22 mouse cellular contexts compared by ENCODE assay signal in genomic region chr11:116808811-116809395, GRCm38 (mm10). TPM values are rescaled to one million over a fixed set of nuclear protein-coding genes. Genes with fewer than 3 reads are reported as not detected.
A peak's percentile ranks its signal among the peaks of the same experiment; 100 is the strongest.
DNase-seq lines count a peak whose midpoint lies in the region; ATAC-seq lines count a peak whose summit lies in the region.
"Had no signal": no experiment of that assay in that cellular context is flagged by ENCODE, and none has a peak within 500 bp of the region (broad histone marks: within the 10 kb centered on the region; RNA-seq: fewer than 3 reads in every experiment).

No protein-coding gene starts in this region.

- H3K36me3 ChIP-seq in heart, embryonic 13.5 days = peaks cover 3% of the 10 kb centered on the region; the same call in 1 of the 2 replicates
- no peaks in the 10 kb centered on the region for H3K36me3 ChIP-seq in midbrain, embryonic 15.5 days (replicated peaks)
- no peaks in the 10 kb centered on the region for H3K36me3 ChIP-seq in midbrain, embryonic 11.5 days (ENCODE audit: control insufficient read depth, insufficient read depth, low read length)
- H3K36me3 ChIP-seq in hindbrain, embryonic 16.5 days (ENCODE audit: control insufficient read depth, insufficient read depth, low read length) = no peaks in the 10 kb centered on the region
- H3K36me3 ChIP-seq: embryonic facial prominence, embryonic 12.5 days; lung, embryonic 15.5 days; stomach, embryonic 15.5 days had no signal

- H3K27me3 ChIP-seq in heart, embryonic 13.5 days (replicated peaks) = peaks cover 6% of the 10 kb centered on the region; the same call in 1 of the 2 replicates
- H3K27me3 ChIP-seq in midbrain, embryonic 15.5 days (replicated peaks) = no peaks in the 10 kb centered on the region
- H3K27me3 ChIP-seq in midbrain, embryonic 11.5 days (ENCODE audit: control insufficient read depth, insufficient read depth, low read length) = no peaks in the 10 kb centered on the region
- no peaks in the 10 kb centered on the region for H3K27me3 ChIP-seq in hindbrain, embryonic 16.5 days (replicated peaks; ENCODE audit: control insufficient read depth, insufficient read depth, low read length)
- H3K27me3 ChIP-seq: lung, embryonic 15.5 days; Patski; stomach, embryonic 15.5 days had no signal

- H3K9me3 ChIP-seq in heart, embryonic 13.5 days = no peaks in the 10 kb centered on the region
- no peaks in the 10 kb centered on the region for H3K9me3 ChIP-seq in midbrain, embryonic 15.5 days
- no peaks in the 10 kb centered on the region for H3K9me3 ChIP-seq in midbrain, embryonic 11.5 days (ENCODE audit: control insufficient read depth, low read length)
- H3K9me3 ChIP-seq in hindbrain, embryonic 16.5 days (ENCODE audit: control insufficient read depth, low read length) = no peaks in the 10 kb centered on the region
- H3K9me3 ChIP-seq: embryonic facial prominence, embryonic 12.5 days; lung, embryonic 15.5 days; stomach, embryonic 15.5 days had no signal

- peaks cover 51% of the 10 kb centered on the region for H3K4me1 ChIP-seq in heart, embryonic 13.5 days
- peaks cover 53% of the 10 kb centered on the region for H3K4me1 ChIP-seq in midbrain, embryonic 15.5 days
- H3K4me1 ChIP-seq in midbrain, embryonic 11.5 days (ENCODE audit: control insufficient read depth, insufficient read depth, low read length) = peaks cover 36% of the 10 kb centered on the region
- peaks cover 45% of the 10 kb centered on the region for H3K4me1 ChIP-seq in hindbrain, embryonic 16.5 days (ENCODE audit: control insufficient read depth, insufficient read depth, low read depth, low read length)

- no peak overlapping the region for H3K27ac ChIP-seq in heart, embryonic 13.5 days (replicated peaks)
- H3K27ac ChIP-seq in midbrain, embryonic 15.5 days = 0 out of 2 replicates have a peak overlapping the region, but pooled peaks have one; percentile 40
- H3K27ac ChIP-seq in midbrain, embryonic 11.5 days (ENCODE audit: low read depth, low read length) = no peak overlapping the region
- H3K27ac ChIP-seq in hindbrain, embryonic 16.5 days (ENCODE audit: low read depth, low read length) = peak overlapping the region; percentile 31; the same call in 1 of the 2 replicates
- H3K27ac ChIP-seq: embryonic facial prominence, embryonic 12.5 days; lung, embryonic 15.5 days; stomach, embryonic 15.5 days had no signal

- peak overlapping the region; percentile 40; the same call in 1 of the 2 replicates for H3K9ac ChIP-seq in heart, embryonic 13.5 days
- H3K9ac ChIP-seq in midbrain, embryonic 15.5 days = no peak overlapping the region
- H3K9ac ChIP-seq in midbrain, embryonic 11.5 days (ENCODE audit: low read length) = no peak overlapping the region
- H3K9ac ChIP-seq in hindbrain, embryonic 16.5 days (ENCODE audit: low read depth, low read length) = peak overlapping the region; percentile 1; the same call in 1 of the 2 replicates
- H3K9ac ChIP-seq: embryonic facial prominence, embryonic 12.5 days; lung, embryonic 15.5 days; stomach, embryonic 15.5 days had no signal

- no peak overlapping the region for H3K4me3 ChIP-seq in heart, embryonic 13.5 days
- H3K4me3 ChIP-seq in midbrain, embryonic 15.5 days = no peak overlapping the region
- no peak overlapping the region for H3K4me3 ChIP-seq in midbrain, embryonic 11.5 days (ENCODE audit: low read depth, low read length)
- no peak overlapping the region for H3K4me3 ChIP-seq in hindbrain, embryonic 16.5 days (ENCODE audit: low read length)
- H3K4me3 ChIP-seq: embryonic facial prominence, embryonic 12.5 days; lung, embryonic 15.5 days; stomach, embryonic 15.5 days had no signal

- DNase-seq in cerebellum, postnatal 10 days = peak; percentile 59 to 67
- no peak for DNase-seq in cerebellum, postnatal 4 days (ENCODE audit: low spot score in 2 of 2)
- no peak for DNase-seq in heart, adult 18-20 months
- no peak for DNase-seq in midbrain, embryonic 11.5 days (ENCODE audit: low spot score, missing footprints)
- no peak for DNase-seq in spleen, postnatal 36 days (ENCODE audit: low spot score in 2 of 2)

- 74% methylated on average over 11 of the region's 11 CpGs for WGBS in heart, embryonic 13.5 days
- WGBS in midbrain, embryonic 15.5 days = 77% methylated on average over 11 of the region's 11 CpGs
- WGBS in midbrain, embryonic 11.5 days = 77% methylated on average over 11 of the region's 11 CpGs
- 70% methylated on average over 11 of the region's 11 CpGs for WGBS in hindbrain, embryonic 16.5 days

- no peak for ATAC-seq in heart, embryonic 13.5 days (ENCODE audit: extremely low read depth, insufficient number of reproducible peaks, low FRiP score, low TSS enrichment)
- ATAC-seq in midbrain, embryonic 15.5 days (replicated peaks) = no peak
- no peak for ATAC-seq in midbrain, embryonic 11.5 days (ENCODE audit: low FRiP score)
- no peak for ATAC-seq in hindbrain, embryonic 16.5 days

- no peak overlapping the region for H3K4me2 ChIP-seq in heart, embryonic 13.5 days
- no peak overlapping the region for H3K4me2 ChIP-seq in midbrain, embryonic 15.5 days
- no peak overlapping the region for H3K4me2 ChIP-seq in midbrain, embryonic 11.5 days
- no peak overlapping the region for H3K4me2 ChIP-seq in hindbrain, embryonic 16.5 days (ENCODE audit: low read length)
- H3K4me2 ChIP-seq: embryonic facial prominence, embryonic 12.5 days; heart, embryonic 11.5 days; liver, embryonic 11.5 days; lung, embryonic 15.5 days; stomach, embryonic 15.5 days had no signal

RNA-seq across cellular contexts. Expression of gene Mxra7, which starts 18.9 kb away (rescaled TPM):
- polyA plus RNA-seq in heart, embryonic 13.5 days (2015; fragmentation: Nextera tagmentation; extraction: Ambion mirVana) = 18.4 and 19.3 TPM in 2 replicates
- 10 to 100 TPM; 14.8 to 18.7 TPM for total RNA-seq in heart, adult 18-20 months (2021)
- 25.1 and 26.9 TPM in 2 replicates for polyA plus RNA-seq in midbrain, embryonic 15.5 days (2015; fragmentation: Nextera tagmentation; extraction: Ambion mirVana)
- 27.4 and 31.6 TPM in 2 replicates for polyA plus RNA-seq in midbrain, embryonic 11.5 days (2014; fragmentation: Nextera tagmentation; extraction: Ambion mirVana)
- polyA plus RNA-seq in hindbrain, embryonic 16.5 days (2015; fragmentation: Nextera tagmentation; extraction: Ambion mirVana) = 33.7 and 37.7 TPM in 2 replicates
- total RNA-seq: CH12.LX; megakaryocyte, adult 5-6 weeks had no signal

RNA-seq across cellular contexts. Expression of gene St6galnac1, which starts 33.6 kb away (rescaled TPM):
- not detected in 2 replicates for polyA plus RNA-seq in heart, embryonic 13.5 days (2015; fragmentation: Nextera tagmentation; extraction: Ambion mirVana)
- not detected for total RNA-seq in heart, adult 18-20 months (2021)
- not detected in 2 replicates for polyA plus RNA-seq in midbrain, embryonic 15.5 days (2015; fragmentation: Nextera tagmentation; extraction: Ambion mirVana)
- polyA plus RNA-seq in midbrain, embryonic 11.5 days (2014; fragmentation: Nextera tagmentation; extraction: Ambion mirVana) = not detected in 2 replicates
- not detected in 2 replicates for polyA plus RNA-seq in hindbrain, embryonic 16.5 days (2015; fragmentation: Nextera tagmentation; extraction: Ambion mirVana)
- total RNA-seq: CH12.LX; common myeloid progenitor, adult 5-6 weeks; gastrocnemius, postnatal 10 days; hematopoietic stem cell, adult 5-6 weeks; layer of hippocampus, postnatal 36 days; left cerebral cortex, postnatal 4 days; megakaryocyte, adult 5-6 weeks had no signal
- polyA plus RNA-seq: embryonic facial prominence, embryonic 12.5 days; heart, embryonic 11.5 days; large intestine, adult 2 months; liver, embryonic 11.5 days; lung, embryonic 15.5 days; Patski; stomach, embryonic 15.5 days had no signal

RNA-seq across cellular contexts. Expression of gene Mettl23, which starts 34.2 kb away (rescaled TPM):
- 63.8 and 68.8 TPM in 2 replicates for polyA plus RNA-seq in heart, embryonic 13.5 days (2015; fragmentation: Nextera tagmentation; extraction: Ambion mirVana)
- total RNA-seq in heart, adult 18-20 months (2021) = 10 to 100 TPM; 38.3 to 46.4 TPM
- polyA plus RNA-seq in midbrain, embryonic 15.5 days (2015; fragmentation: Nextera tagmentation; extraction: Ambion mirVana) = 63.9 and 64.6 TPM in 2 replicates
- polyA plus RNA-seq in midbrain, embryonic 11.5 days (2014; fragmentation: Nextera tagmentation; extraction: Ambion mirVana) = 72.5 and 76.2 TPM in 2 replicates
- polyA plus RNA-seq in hindbrain, embryonic 16.5 days (2015; fragmentation: Nextera tagmentation; extraction: Ambion mirVana) = 62.6 and 62.8 TPM in 2 replicates

RNA-seq across cellular contexts. Expression of gene Jmjd6, which starts 34.3 kb away (rescaled TPM):
- 61.7 and 75.3 TPM in 2 replicates for polyA plus RNA-seq in heart, embryonic 13.5 days (2015; fragmentation: Nextera tagmentation; extraction: Ambion mirVana)
- 10 to 100 TPM; 37.5 to 42.3 TPM for total RNA-seq in heart, adult 18-20 months (2021)
- 73.8 and 75.1 TPM in 2 replicates for polyA plus RNA-seq in midbrain, embryonic 15.5 days (2015; fragmentation: Nextera tagmentation; extraction: Ambion mirVana)
- 86.9 and 89.9 TPM in 2 replicates for polyA plus RNA-seq in midbrain, embryonic 11.5 days (2014; fragmentation: Nextera tagmentation; extraction: Ambion mirVana)
- 67.2 and 70.2 TPM in 2 replicates for polyA plus RNA-seq in hindbrain, embryonic 16.5 days (2015; fragmentation: Nextera tagmentation; extraction: Ambion mirVana)

RNA-seq across cellular contexts. Expression of gene Mfsd11, which starts 43.3 kb away (rescaled TPM):
- 32.2 and 35.5 TPM in 2 replicates for polyA plus RNA-seq in heart, embryonic 13.5 days (2015; fragmentation: Nextera tagmentation; extraction: Ambion mirVana)
- 10 to 100 TPM; 30.7 to 33.7 TPM for total RNA-seq in heart, adult 18-20 months (2021)
- polyA plus RNA-seq in midbrain, embryonic 15.5 days (2015; fragmentation: Nextera tagmentation; extraction: Ambion mirVana) = 51.5 and 51.8 TPM in 2 replicates
- polyA plus RNA-seq in midbrain, embryonic 11.5 days (2014; fragmentation: Nextera tagmentation; extraction: Ambion mirVana) = 28.6 and 30.3 TPM in 2 replicates
- 52.1 and 52.7 TPM in 2 replicates for polyA plus RNA-seq in hindbrain, embryonic 16.5 days (2015; fragmentation: Nextera tagmentation; extraction: Ambion mirVana)

Comparison
In these comparisons a context has a peak if more than half of its experiments do, and no peak if none do; other contexts are left out.
1. DNase-seq: peak in cerebellum, postnatal 10 days (2 of 2); none in cerebellum, postnatal 4 days (0 of 2), heart, adult 18-20 months (0 of 2), midbrain, embryonic 11.5 days (single experiment) and spleen, postnatal 36 days (0 of 2).
2. H3K27ac ChIP-seq: peak in midbrain, embryonic 15.5 days (single experiment) and hindbrain, embryonic 16.5 days (single experiment); none in heart, embryonic 13.5 days (single experiment) and midbrain, embryonic 11.5 days (single experiment).
3. H3K9ac ChIP-seq: peak in heart, embryonic 13.5 days (single experiment) and hindbrain, embryonic 16.5 days (single experiment); none in midbrain, embryonic 15.5 days (single experiment) and midbrain, embryonic 11.5 days (single experiment).